Mouse (Mus musculus) urinary bladder, adult 18-20 months (tissue): ENCODE results near the gene Scaf11.

Source experiments
- DNase-seq, 2 experiments: peaks; one replicate each; pipeline ENCODE4 v3.0.0; 2022; ENCODE audit warnings: low spot score in 2 of 2, mixed read lengths in 2 of 2

Scaf11 gene

DNA sequence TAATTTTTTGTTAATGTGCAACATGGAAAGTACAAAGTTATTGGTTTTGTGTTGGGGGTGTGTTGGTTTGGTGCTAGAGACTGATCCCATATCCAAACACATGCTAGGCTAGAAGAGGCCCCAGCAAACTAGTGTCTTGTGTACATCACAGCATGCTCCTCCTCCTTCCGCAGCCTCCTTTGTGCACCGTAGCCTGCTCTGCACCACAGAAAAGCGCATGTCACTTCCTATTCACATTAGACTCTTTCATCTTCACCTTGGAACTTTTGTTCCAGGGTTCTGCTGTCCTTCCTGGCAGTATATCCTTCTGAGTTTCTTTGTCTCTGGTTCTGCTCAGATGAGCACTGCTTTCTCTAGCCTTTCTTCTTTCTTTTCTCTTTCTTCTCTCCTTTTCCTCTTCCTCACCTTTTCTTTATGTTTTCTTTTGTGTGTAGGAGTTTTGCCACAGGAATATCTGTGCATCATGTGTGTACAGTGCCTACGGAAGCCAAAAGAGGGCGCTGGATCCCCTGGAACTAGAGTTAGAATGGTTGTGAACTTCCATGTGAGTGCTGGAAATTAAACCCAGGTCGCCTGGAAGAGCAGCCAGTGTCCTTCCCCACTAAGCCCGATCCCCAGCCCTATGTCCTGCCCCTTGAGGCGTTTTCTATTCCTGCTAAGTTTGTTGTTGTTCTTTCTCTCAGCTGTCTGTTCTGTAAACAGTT lies 63.9 kb downstream of the Scaf11 start:
- no peak for DNase-seq

DNA sequence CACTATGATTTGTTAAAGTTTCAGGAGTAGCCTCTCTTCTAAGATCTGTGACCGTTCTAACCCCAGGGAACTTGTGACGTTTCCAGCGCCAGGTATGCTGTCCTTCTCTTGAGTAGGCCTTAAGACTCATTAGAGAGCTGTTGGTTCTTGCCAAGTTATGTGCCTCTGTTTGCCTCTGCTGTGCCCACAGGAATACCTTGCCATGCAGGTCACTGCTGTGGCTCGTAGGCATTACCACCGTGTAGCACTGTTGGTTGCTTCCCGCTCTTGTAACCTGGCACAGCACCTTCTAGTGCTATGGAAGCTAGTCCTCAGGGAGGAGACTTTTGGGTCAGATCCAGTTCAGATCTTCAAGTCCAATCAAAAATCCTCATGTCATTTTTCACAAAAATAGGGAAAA lies 65.6 kb downstream of the Scaf11 start:
- no peak for DNase-seq

DNA sequence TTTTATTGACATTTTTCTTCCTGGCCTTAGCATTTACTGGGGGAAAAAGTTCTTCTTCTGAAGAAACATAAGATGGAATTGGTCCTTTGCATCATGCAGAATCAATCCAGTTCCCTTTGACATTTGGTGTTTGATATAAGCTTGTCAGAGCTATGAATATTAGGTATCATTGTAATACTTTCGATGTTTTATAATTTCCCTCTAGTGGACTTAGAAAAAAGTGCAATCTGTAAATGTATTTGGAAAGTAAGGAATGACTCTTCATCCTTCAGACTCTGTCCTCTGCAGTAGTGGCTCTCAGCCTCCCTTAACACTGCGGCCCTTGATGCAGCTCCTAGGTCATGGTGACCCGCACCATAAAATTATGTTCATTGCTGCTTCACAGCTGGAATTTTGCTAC lies 67.8 kb downstream of the Scaf11 start:
- DNase-seq = no peak

DNA sequence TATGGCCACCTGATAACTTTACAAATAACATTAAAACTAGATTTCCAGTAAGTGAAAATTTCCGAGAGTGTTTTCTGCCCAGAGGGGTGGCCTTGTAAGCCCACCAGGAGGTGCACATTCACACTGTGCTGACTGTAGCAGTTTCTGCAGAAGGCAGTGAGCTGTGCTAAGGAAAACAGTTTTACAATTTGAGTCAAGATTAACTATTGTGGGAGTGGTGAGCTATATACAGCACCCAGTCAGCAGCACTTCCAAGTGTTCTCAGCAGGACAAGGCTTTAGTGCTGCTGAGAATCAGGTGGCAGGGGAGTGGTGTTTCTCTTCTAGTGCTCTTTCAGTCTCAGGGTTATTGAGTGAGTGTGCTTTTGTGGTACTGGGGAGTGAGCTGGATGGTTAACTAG lies 72.1 kb downstream of the Scaf11 start:
- DNase-seq = no peak

DNA sequence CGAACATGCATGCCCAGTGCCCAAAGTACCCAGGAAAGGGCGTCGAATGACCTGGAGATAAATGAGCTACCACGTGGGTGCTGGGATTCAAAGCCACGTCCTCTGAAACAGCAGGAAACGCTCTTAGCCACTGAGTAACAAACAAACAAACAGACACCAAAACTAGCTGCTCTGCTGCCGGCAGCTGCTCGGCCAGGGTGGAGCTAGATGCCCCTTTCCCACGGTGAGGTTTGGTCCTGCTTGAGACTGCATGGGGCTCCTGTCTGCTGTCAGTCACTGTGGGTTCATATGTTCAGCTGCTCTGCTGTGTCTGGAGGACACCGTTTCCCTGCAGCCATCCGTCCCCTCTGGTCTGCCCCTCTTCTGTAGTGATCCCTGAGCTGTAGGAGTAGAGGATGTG lies 78.4 kb downstream of the Scaf11 start:
- no peak for DNase-seq

DNA sequence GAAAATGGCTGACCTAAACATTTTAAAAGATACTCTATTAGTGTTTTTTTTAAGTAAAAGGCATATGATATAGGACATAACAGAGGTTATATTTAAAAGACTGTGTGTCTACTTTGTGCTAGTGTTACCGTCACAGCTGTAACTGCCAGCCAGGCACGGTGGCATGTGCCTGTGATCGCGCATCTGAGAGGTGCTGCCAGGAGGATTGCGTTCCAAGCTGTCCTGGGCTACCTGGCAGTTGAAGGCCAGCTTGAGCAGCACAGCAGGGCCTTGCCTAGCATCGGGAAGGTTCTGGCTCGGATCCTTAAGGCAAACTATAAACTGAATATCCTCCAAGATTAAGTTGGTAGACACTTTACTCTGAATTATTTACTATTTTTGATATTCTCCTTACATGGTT lies 82.9 kb downstream of the Scaf11 start:
- no peak for DNase-seq

DNA sequence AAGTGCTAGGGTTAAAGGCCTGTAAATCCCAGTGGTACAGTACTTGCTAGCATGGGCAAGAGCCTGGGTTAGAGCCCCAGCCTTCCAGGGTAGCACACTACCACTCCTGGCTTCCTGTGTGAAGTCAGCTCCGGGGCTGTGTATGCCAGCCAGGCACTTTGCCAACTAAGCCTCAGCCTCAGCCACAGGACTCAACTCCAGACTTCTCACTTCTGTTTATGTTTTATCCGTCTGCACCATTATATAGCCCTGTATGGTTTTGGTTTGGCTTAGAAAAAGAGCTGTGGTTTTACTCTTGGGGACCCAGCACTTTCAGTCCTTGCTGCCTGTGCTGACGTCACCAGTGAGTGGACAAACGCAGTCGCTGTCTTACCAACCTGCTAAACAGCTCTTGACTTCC lies 83.4 kb downstream of the Scaf11 start:
- DNase-seq = no peak

DNA sequence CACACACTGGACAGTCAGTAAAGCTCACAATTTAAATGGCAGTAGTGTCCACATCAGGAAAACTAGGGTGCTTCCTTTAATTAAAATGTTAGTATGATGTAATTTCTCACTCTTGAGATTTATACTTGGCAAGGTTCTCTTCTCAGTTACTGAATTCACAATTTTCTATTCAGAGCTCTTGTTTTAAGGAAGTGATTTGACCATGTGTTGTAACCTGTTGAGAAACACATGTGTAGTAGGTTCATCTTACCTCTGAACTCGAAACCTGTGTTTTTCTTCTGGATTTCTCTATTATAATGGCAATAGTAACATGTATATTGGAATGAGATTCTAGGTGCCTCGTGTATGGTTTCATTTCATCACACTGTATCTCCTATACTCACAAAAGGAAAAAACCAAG lies 84.4 kb downstream of the Scaf11 start:
- no peak for DNase-seq

DNA sequence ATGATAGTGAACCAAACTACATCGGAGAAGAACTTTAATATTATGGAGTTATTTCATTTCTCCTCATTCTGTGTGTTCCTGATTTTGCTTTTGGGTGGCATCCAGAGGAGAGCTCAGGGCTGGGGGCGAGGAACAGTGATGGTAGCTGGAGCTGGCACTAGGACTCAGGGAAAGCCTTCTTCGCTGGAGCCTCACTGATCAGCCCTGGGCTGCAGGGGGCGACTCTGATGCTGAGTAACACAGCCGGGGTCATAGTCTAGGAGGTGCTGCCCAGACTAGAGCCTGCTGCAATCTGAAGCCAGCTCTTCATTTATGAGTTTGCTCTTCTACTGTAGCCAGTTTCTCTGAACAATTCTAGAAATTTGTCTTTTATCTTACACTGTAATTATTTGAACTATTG lies 87.5 kb downstream of the Scaf11 start:
- no peak for DNase-seq

DNA sequence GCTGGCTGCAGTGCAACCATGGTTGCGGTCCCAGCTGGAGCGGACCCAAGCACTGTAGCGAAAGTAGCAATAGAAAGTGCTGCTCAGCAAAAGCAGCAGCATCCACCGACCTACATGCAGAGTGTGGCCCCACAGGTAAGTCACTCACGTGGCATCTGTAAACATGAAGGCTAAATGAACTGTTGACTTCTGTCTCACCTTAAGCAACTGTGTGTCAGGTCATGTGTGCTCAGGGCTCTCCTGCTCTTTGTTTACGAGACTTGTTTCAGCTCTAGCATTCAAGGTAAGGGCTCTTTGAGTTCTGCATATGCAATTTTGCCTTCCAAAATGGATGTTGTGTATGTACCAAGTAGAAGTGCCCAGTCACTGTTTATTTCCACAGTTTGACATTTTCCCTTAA lies 88.0 kb downstream of the Scaf11 start:
- no peak for DNase-seq

DNA sequence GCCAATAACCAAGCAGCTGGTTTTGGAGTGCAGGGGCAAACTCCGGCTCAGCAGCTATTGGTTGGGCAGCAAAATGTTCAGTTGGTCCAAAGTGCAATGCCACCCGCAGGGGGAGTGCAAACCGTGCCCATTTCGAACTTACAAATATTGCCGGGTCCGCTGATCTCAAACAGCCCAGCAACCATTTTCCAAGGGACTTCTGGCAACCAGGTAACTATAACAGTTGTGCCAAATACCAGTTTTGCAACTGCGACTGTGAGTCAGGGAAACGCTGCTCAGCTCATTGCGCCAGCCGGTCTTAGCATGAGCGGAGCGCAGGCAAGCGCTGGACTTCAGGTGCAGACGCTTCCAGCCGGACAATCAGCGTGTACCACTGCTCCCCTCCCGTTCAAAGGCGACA lies 89.3 kb downstream of the Scaf11 start:
- DNase-seq = no peak

DNA sequence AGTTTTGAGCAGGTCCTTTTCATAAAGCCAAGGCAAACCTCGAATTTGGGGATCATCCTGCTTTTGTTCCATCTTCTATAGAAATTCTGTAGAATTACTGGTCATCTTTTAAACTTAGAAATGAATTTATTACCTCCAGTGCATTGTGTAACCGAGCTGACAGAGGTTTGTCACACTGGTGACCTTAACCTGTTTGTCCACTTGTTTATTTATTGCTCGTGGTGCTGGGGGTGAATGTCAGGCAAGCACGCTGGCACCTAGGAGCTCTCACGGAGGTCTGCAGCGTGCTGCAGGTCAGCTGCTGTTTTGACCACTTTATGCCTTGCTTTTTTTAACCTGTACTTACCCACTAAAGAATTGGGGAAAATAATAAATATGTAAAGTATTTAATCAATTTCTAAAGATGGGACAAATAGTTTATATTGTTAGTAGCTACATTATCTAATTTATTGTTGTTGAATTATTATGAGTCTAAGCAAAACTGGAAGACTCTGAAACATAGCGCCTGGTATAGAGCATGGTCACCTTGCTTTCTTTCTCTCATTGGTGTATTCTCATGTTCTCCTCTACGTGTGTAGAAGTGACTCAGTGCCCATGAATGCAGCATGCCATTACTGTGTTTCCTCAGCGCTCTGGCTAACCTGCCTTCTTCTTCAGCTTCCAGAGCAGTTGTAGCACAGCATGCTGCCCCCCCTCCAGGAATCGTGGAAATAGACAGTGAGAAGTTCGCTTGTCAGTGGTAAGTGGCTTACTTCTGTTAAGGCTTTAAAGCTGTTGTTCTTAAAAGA lies 94.3 kb downstream of the Scaf11 start:
- DNase-seq = no peak

DNA sequence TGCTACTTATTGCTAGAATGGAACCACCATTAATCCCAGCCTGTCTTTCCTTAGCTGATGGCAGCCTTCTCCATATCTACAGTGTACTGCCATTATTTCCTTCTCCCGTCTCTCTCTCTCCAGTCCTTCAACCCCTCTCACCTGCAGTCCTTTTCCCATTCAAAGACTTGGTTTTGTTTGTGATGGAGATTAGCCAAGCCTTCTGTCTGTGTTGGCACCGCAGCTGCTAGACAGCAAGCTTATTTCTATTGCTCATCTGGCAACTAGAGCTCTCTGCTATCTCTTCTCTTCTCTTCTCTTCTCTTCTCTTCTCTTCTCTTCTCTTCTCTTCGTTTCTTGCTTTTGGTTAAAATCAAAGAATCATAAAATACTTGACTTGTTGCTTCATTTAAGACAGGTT lies 95.3 kb downstream of the Scaf11 start:
- DNase-seq = no peak
